Mouse (Mus musculus) hindbrain, embryonic 10.5 days (tissue): Measurements from ENCODE around the gene Cryba2. TPM values are rescaled to one million over a fixed set of nuclear protein-coding genes. Genes with fewer than 3 reads are reported as not detected.

Experiments
- DNase-seq: peaks from one replicate; pipeline ENCODE4 v3.0.0-alpha.2; 2017; ENCODE audit warnings: low spot score
- H3K27ac ChIP-seq: fragments of 300-500 bp; sonication (generic); 2 replicates; pipeline ENCODE4 v1.5.1; 2016; ENCODE audit warnings: mild to moderate bottlenecking, moderate library complexity
- H3K27me3 ChIP-seq: fragments of 300-500 bp; sonication (generic); 2 replicates; pipeline ENCODE4 v1.6.1; 2016; ENCODE audit warnings: mild to moderate bottlenecking; ENCODE audit not compliant: poor library complexity, insufficient read depth, severe bottlenecking
- H3K36me3 ChIP-seq: fragments of 300-500 bp; sonication (generic); 2 replicates; pipeline ENCODE4 v1.6.1; 2016; ENCODE audit warnings: mild to moderate bottlenecking, moderate library complexity
- H3K4me1 ChIP-seq: fragments of 300-500 bp; sonication (generic); replicated peaks from 2 replicates; pipeline ENCODE4 v1.6.1; 2016; ENCODE audit warnings: mild to moderate bottlenecking
- H3K4me3 ChIP-seq: fragments of 300-500 bp; sonication (generic); 2 replicates; pipeline ENCODE4 v1.5.1; 2016; ENCODE audit warnings: mild to moderate bottlenecking, moderate library complexity
- H3K9me3 ChIP-seq: fragments of 300-500 bp; sonication (generic); 2 replicates; pipeline ENCODE4 v1.6.1; 2016; ENCODE audit warnings: mild to moderate bottlenecking, moderate library complexity
- WGBS: fragments of 180-500 bp; shearing (Covaris S2); methylation state at CpG from one replicate; pipeline ENCODE4 v1.1.7; 2016; 5-methylcytosine and 5-hydroxymethylcytosine counted together
- microRNA counts: library from miRNA; unstranded; fragments of <30 nt; microRNA quantifications from one replicate; lab custom pipeline; 2017
- polyA plus RNA-seq: library from polyadenylated mRNA; unstranded; fragments of >200 nt; fragmentation: Nextera tagmentation; extraction: Ambion mirVana; gene quantifications from 2 replicates; pipeline ENCODE4 v1.2.1, GENCODE M21; 2016

Cryba2 gene
- polyA plus RNA-seq, 1 experiment from 2014 or later = not detected

DNA sequence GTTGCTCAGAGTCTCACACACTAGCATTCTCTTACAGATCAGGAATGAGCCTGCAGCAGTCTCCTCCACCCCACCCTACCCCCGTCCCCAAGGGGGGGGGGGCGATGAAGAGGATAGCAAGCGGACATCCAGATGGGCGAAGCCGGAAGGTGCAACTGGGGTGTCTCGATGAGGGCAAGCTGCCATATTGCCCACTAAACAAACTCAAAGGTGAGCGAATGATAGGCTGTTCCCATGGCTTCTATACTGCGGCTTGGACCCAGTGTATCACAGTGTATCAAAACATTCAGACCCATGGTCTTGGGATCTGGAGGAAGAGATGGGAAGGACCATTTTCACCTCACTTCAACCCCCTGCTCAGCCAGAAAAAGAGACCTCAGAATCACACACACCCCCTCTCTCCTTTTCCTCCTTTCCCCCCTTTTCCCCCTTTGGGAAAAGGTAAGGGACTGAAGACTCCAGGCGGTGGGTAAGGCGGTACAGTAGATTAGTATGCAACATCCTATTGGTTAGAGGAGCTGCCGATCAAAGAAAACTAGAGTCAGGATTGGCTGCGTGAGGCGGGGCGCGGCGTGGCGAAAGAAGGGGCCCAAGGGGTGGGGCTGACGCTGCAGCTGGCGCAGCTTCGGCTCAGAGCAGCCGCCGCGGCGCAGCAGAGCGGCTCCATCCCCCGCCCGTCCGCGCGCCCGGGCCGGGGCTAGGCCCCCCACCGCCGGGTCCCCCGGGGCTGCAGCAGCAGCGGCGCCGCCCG lies 38.5 kb downstream of the Cryba2 start, which contains the start of gene Cdk5r2:
Gene Cdk5r2, plus strand, starts transcription at position 629 of the 751 bp plus-strand sequence.
- WGBS = 1% methylated on average over 39 of the region's 39 CpGs
- peak within 1 kb of the TSS; percentile 94 for H3K27ac ChIP-seq
- DNase-seq = peak; percentile 90
- H3K4me3 ChIP-seq = peak within 1 kb of the TSS; percentile 82
- H3K36me3 ChIP-seq = no peaks in the 10 kb centered on the region
- H3K27me3 ChIP-seq = peaks cover 95% of the 10 kb centered on the region
- no peaks in the 10 kb centered on the region for H3K9me3 ChIP-seq
- peaks cover 94% of the 10 kb centered on the region for H3K4me1 ChIP-seq

DNA sequence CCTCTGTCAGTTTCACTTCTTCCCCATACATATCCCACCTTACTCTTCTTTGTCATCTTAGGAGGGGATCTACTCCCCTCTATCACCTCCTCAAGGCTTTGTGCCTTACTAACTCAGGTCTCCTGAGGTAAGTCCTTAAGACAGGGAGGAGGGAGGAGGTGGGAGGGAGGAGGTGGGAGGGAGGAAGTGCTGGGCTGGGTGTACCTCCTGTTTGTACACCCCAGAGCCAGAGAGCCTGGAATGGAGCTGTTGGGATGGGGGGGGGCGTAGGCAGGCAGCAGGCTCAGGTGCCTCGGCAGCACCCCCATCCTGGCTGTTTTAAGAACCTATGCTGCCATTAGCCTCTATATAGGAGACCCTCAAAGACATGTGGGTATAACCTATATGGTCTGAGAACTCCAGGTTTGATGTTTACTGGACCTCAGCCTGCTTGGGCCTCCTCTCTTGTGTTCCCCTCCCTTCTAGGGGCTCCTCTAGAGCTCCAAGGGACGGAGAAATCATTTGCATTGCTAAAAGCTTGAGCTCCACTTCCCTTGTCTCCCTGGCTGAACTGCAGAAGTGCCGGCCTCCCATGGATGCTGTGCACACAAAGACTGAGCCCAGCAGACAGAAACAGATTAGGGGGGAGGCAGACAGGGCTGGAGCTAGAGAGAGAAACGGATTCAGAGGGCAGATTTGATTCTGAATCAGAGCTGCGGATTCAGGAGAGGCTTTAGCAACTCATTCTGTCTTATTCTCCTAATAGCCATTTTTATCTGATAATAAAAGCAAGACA lies 41.8 kb downstream of the Cryba2 start:
- Histone ChIP-seq H3K9me3 (no peaks in the 10 kb centered on the region), H3K27ac (peak overlapping the region; percentile 87), H3K4me1 (peaks cover 64% of the 10 kb centered on the region), H3K27me3 (peaks cover 67% of the 10 kb centered on the region), H3K4me3 (peak overlapping the region; percentile 21), H3K36me3 (no peaks in the 10 kb centered on the region)
- peak; percentile 56 for DNase-seq
- 10% methylated on average over 6 of the region's 6 CpGs for WGBS

DNA sequence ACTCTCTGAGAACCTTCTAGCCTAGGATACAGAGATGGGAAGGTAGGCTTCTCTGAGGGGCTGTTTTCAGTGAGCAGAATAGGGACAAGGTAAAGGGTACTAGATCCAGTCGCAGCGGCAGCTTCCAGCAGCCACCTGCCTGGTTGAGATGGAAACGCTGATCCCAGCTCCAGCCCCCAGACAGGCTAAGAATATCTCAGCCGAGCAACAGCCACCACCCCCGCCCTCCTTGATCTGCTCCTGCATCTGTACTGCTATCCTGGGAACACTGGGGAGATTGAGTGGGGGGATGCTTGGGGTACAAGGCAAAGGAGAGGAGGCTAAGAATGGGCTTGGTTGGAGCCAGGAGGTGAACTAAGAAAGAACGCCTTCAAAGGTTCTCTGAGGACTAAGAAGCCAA lies 42.7 kb downstream of the Cryba2 start:
- Histone ChIP-seq H3K4me1 (peaks cover 56% of the 10 kb centered on the region), H3K27ac (peak overlapping the region; percentile 31; the same call in 1 of the 2 replicates), H3K4me3 (no peak overlapping the region), H3K36me3 (no peaks in the 10 kb centered on the region), H3K9me3 (no peaks in the 10 kb centered on the region), H3K27me3 (peaks cover 57% of the 10 kb centered on the region)
- WGBS = 28% methylated on average over 6 of the region's 6 CpGs
- no peak for DNase-seq

DNA sequence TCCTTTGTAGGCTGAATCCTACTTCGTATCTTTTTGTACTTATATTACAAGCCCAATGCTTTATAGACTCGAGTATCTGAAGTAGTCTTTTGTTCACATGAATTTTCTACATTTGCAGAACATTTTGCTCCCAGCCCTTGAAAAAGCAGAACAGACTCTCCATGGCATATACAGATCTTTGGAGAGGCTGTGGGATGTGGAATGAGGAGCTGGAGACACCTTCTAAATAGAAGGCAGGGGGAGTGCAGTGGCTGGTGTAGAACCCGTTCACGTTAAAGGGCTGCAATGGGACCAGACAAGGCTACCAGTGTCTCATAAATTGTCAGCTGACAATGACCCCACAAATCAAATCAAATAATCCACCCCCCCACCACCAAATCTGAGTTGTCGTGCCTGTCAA lies 44.0 kb downstream of the Cryba2 start:
- Histone ChIP-seq H3K27me3 (peaks cover 46% of the 10 kb centered on the region), H3K4me1 (peaks cover 43% of the 10 kb centered on the region), H3K36me3 (no peaks in the 10 kb centered on the region), H3K9me3 (no peaks in the 10 kb centered on the region), H3K4me3 (no peak overlapping the region), H3K27ac (no peak overlapping the region)
- no peak for DNase-seq
- 69% methylated on average over 5 of the region's 5 CpGs for WGBS

DNA sequence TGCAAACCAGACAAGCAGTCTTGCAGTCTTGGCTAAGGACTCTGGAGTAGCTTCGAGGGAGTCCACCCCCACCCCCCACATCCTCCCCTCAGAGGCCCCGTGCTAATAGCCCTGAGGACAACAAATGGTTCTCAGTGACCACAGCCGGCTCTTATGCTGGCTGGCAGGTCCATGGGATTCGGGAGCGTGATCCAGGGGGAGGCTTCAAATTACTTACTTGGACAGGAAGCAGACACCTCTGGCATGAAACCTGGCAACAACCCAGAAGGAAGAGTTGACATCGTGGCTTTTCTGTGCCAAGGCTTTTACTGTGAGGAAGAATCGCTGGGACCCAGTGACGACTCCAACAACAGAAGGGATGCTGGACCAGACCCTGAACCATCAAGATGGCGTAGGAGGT lies 46.6 kb downstream of the Cryba2 start:
- 53% methylated on average over 9 of the region's 9 CpGs for WGBS

DNA sequence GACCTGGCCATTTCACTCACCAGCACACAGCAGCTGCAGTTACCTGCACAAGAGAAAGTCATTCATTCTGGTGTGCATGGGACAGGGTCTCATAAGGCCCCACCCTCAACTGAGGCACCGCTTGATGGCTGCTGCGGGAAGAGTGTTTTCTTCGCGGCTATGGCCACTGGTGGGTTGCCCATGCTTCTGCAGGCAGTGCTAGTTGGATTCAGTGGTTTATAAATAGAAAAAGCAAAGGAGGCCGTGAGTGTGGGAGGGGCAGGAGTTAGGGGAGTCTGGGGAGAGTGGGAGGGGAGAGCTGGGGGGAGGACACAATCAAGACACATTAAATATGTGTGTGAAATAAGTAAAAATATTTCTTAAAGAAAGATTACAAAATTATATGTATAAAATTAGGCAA lies 49.9 kb downstream of the Cryba2 start:
- H3K27ac ChIP-seq = no peak overlapping the region
- WGBS = 83% methylated on average over 5 of the region's 5 CpGs
- DNase-seq = no peak
- peaks cover 4% of the 10 kb centered on the region; the same call in 1 of the 2 replicates for H3K27me3 ChIP-seq
- no peaks in the 10 kb centered on the region for H3K36me3 ChIP-seq
- H3K4me3 ChIP-seq = no peak overlapping the region
- peaks cover 4% of the 10 kb centered on the region; the same call in 1 of the 2 replicates for H3K4me1 ChIP-seq
- H3K9me3 ChIP-seq = no peaks in the 10 kb centered on the region

More for the DNA sequence above, 46.6 kb downstream of the Cryba2 start:
- H3K4me1 ChIP-seq = peaks cover 18% of the 10 kb centered on the region
- H3K9me3 ChIP-seq = no peaks in the 10 kb centered on the region
- H3K36me3 ChIP-seq = no peaks in the 10 kb centered on the region
- H3K27ac ChIP-seq = no peak overlapping the region
- peaks cover 25% of the 10 kb centered on the region for H3K27me3 ChIP-seq
- DNase-seq = no peak
- H3K4me3 ChIP-seq = no peak overlapping the region

MicroRNAs encoded within 50 kb of the gene (microRNA counts, 519-probe panel; counts per million panel counts)
- microRNA mmu-miR-375 (lab: Ali Mortazavi, UCI) = 1,255 counts per million, percentile 77 among the panel's probes with 10 or more counts

Other genes starting within 250 kb of the Cryba2 start
- gene Ttll4, start 231.4 kb downstream of the Cryba2 start, polyA plus RNA-seq = 35.7 and 48.5 TPM in 2 replicates
- gene Cyp27a1, start 179.6 kb downstream of the Cryba2 start, polyA plus RNA-seq = 7.4 and 8.4 TPM in 2 replicates
- gene Prkag3, start 143.9 kb downstream of the Cryba2 start, polyA plus RNA-seq = 0.12 TPM in 1 of 2 replicates, not detected in the other
- 15.5 and 18.2 TPM in 2 replicates for gene Wnt6, start 121.3 kb downstream of the Cryba2 start, polyA plus RNA-seq
- gene Wnt10a, start 101.6 kb downstream of the Cryba2 start, polyA plus RNA-seq = 0.87 and 1.6 TPM in 2 replicates
- 0.96 and 2.6 TPM in 2 replicates for gene Cdk5r2, start 38.2 kb downstream of the Cryba2 start, polyA plus RNA-seq
- 0.25 and 0.89 TPM in 2 replicates for gene Fev, start 7.7 kb downstream of the Cryba2 start, polyA plus RNA-seq
- 0.50 and 1.7 TPM in 2 replicates for gene Cfap65, start 42.5 kb upstream of the Cryba2 start, polyA plus RNA-seq
- gene Ihh, start 58.5 kb upstream of the Cryba2 start, polyA plus RNA-seq = 0.12 TPM in 2 replicates
- 14.1 and 14.7 TPM in 2 replicates for gene Nhej1, start 232.1 kb upstream of the Cryba2 start, polyA plus RNA-seq
- gene Slc23a3, start 240.7 kb upstream of the Cryba2 start, polyA plus RNA-seq = not detected in 2 replicates
- gene Cnppd1, start 249.6 kb upstream of the Cryba2 start, polyA plus RNA-seq = 53.5 and 67.2 TPM in 2 replicates
- 46.0 and 63.4 TPM in 2 replicates for gene Retreg2, start 249.6 kb upstream of the Cryba2 start, polyA plus RNA-seq